Mouse (Mus musculus): Measurements from ENCODE around the gene Ifitm7. TPM values are rescaled to one million over a fixed set of nuclear protein-coding genes. Genes with fewer than 3 reads are reported as not detected.

Gene Ifitm7
- total RNA-seq (2021) = not detected

DNA sequence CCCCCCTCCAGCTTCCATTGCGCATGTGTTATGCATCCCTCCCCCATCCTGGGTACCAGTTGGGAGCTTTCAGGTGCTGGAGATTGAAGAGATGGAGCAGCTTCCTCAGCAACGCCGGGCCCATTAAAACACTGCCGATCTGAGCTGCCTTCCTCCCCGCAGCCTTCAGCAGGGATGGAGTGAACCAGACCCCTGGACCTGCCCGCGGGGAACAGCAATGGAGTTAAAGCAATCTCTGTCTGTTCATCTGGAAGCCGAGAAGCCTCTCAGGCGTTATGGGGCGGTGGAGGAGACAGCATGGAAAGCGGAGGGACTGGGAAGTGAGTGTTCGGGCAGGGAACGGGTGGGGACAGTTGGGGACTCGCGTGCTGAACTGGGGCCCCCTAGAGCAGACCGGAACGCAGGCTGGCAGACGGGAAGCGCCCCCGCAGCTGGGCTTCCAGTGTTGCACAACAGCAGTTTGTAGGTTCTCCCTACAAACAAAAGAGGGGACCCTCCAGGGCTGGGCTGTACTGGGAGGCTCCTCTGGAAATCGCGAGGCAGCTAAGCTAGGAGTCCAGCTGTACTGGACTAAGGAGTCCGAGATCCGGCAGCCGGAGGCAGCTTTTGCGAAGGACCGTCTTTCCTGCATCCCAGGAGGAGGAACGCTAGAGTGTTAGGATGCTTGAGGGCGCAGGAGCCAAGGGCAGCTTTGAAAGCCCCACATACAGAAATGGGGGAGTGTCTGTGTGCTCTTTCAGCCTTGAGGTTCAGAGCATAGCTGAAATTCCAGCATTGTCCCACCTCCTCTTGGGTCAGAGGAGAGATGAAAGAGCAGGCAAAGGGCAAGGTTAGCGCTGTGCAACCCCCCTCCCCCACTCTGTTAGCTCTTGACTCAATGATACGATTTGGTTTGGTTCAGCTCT lies at the start of gene Ifitm7, which contains the start of gene 2900011O08Rik:
TSS of gene Ifitm7 (minus strand) at position 315 of the 905 bp plus-strand sequence.
TSS of gene 2900011O08Rik (plus strand) at position 31 of the 905 bp plus-strand sequence.
- intact Hi-C loops (cut with DNase I) = no loop called here
- DNase-seq (ENCODE audit: low spot score) = no peak

DNA sequence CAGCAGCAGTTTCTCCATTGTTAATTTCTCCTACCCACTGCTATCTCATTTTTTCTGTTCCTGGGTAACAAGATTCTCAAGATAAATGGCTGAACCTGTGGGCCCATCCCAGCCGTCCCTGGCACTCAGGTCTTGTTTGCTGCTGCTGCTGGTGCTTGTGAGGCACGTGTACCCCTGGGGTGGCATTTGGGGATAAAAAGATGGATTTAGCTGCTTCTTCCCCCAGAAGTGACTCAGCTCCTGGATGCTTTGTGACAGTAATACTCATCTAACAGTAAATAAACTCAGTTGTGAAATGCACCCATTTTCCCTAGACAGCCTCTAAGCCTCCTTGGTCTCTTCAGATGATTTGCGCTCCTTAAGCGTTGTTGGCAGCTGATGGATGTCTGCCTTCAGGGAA lies 46.4 kb upstream of the Ifitm7 start:
- DNase-seq (ENCODE audit: low spot score) = no peak
- intact Hi-C loops (cut with DNase I) = no loop called here

DNA sequence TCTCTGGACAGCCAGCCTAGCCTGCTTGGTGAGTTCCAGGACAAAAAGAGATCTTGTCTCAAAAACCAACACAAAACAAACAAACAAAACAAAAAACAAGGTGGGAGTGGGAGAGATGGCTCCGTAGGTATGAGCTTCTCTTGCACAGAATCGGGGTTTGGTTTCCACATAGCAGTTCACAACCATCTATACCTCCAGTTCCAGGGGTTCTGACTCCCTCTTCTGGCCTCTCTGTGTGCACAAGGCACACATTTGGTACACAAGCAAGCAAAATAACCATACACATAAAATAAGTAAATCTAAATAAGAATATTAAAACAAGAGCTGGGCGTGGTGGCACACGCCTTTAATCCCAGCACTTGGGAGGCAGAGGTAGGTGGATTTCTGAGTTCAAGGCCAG lies 44.0 kb upstream of the Ifitm7 start:
- DNase-seq (ENCODE audit: low spot score) = no peak
- intact Hi-C loops (cut with DNase I) = no loop called here

DNA sequence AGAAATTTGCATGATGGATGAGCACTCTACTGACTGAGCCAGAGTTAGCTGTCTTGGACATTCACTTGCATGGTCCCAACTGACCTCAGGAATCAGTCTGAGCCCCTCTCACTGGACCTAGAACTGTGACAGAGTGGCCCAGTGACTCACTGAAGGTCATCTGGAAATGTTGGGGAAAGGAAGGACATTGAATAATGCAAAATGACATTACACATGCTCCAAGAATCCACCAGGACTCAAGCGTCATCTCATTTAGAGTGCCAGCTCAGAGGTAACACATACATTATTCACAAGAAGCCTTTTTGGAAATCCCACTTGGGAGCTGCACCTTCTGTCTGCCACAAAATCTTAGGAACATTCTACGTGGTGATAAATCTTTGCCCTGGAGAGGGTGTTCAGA lies 43.2 kb upstream of the Ifitm7 start:
- intact Hi-C loops (cut with DNase I) = no loop called here
- no peak for DNase-seq (ENCODE audit: low spot score)

DNA sequence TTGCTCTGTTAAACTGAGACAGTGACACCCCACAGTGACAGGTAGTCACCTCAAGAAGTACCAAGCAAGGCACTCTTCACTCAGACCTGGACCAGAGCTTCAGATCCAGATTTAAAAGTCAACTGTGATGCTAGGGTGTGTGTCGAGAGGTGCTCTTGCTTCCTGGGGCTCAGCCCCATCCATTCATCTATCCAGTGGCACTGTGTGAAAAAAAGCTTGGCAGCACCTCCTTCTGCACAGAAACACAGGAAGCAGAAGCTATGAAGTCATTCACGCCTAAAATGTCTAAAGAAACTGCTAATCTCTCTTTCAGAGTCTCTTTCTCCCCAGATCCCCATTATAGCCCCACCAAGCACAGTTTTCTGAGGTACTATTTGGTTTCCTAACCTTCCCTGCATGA lies 42.4 kb upstream of the Ifitm7 start:
- intact Hi-C loops (cut with DNase I) = no loop called here
- no peak for DNase-seq (ENCODE audit: low spot score)

DNA sequence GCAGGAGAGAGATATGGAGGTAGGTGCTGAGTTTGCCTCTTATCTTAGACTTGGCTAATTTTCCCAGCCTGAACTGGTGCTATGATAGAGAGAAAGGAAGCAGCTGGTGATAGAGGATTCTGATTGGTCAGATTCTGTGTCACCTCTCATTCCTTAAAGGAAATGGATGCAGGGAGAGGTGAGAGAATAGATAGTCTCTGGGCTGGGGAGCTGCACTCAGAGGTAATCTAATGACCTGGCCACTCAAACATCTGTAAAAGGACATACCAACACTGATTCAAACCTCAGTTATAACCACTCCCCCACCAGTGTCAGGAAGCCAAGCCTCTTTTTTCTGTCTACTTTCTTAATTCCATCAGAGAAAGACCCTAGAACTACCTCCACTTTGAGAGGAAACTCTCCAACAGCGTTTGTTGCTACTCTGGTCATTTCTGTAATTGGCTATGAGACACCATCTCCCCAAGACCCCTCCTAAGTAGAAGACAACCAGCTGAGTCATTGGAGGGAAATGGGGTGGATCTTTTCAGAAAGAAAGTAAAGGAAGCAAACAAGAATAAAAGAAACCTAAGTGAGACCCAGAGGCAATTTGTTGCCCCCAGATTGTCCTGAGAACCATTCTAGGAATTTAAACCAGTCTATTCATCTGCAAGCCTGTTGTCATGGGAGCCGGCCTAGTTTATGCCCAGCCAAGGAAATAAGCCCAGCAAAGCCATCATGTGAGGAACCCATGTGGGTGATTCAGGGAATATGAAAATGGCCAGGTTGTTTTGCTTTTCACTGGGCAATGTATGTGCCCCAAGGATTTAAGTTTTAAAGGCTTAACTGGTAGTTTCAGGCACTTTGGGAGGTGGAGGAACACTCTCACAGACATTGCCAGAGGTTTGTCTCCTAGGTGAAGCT lies 38.7 kb upstream of the Ifitm7 start:
- DNase-seq (ENCODE audit: low spot score) = no peak
- intact Hi-C loops (cut with DNase I) = no loop called here

DNA sequence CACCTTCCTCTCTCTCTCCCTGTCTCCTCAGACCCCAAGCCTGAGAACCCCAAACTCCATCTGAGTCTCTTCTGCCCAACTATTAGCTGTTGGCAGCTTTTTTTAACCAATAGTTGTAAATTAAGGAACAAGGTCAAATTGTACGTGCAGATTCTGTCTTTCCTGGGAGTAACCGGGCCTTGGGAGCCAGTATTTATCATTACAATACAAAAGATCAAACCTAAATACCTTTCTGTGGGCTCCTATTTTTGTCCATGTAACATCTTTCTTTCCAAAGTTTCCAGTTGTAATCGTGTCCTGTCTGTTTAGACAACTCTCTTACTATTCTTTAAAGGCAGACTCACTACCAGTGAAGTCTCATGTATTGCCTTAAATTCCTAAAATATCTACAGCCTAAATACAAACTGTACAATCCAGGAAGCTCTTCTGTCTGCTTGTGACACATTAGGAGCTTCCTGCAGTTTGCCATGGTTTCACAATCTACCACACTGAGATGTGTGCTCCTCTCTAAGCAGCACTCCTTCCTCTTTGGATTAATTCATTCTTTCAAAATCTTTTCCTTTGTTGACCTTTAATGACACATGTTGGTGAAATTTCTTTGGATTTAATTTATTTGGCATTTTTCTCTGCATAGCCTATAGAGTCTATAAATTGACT lies 34.6 kb upstream of the Ifitm7 start:
- intact Hi-C loops (cut with DNase I) = no loop called here
- DNase-seq (ENCODE audit: low spot score) = no peak

DNA sequence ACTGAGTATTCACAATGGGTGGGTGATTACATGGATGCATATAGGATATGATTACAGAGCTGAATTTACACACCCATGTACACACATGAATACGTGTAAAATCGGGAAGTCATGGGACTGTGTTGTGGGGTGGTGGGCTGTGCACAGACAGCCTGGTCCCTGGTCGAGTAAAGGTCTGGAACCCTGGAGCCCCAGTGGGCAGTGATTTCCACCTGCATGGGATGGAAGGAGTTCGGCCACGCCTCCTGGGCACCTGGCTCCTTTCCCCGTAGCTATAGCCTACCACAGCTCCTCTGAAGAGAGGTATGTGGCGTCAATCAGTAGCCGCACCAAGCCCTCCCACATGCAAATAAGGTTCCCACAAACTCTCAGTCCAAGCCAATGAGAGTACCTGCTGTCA lies 30.6 kb upstream of the Ifitm7 start:
- no peak for DNase-seq (ENCODE audit: low spot score)
- intact Hi-C loops (cut with DNase I) = no loop called here

DNA sequence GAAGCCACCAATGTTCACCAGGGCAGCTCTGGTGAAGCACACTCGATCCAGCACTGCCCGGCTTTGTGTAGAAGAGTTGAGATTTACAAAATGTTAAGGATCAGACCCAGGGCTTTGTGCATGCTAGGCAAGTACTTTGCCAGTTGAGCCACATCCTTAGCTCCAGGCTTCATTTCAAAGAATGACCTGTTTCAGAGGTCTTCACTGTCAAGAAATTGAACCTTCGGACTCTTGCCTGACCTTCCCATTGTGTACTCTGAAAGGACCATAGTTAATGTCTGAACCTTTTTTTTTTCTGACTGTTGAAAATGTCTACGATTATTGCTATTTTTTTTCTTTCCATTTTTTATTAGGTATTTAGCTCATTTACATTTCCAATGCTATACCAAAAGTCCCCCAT lies 23.3 kb upstream of the Ifitm7 start:
- DNase-seq (ENCODE audit: low spot score) = no peak
- intact Hi-C loops (cut with DNase I) = no loop called here

DNA sequence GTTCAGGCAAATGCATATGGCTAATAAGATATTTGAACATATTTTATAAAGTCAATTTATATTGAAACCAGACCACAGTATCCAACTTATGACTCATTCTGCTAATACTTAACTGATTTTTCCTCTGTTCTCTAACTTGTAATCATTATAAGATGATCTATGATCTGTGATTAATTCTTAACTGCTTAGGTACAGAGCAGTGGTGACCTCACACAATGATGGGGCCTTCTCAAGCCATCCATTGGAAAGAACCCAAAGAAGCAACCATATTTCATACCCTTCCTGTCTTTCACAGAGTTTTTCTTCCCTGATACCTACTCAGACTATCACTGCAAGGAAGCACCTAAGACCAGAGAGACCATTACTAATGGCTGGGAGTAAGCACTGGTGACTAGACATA lies 22.0 kb upstream of the Ifitm7 start:
- intact Hi-C loops (cut with DNase I) = no loop called here
- DNase-seq (ENCODE audit: low spot score) = no peak

DNA sequence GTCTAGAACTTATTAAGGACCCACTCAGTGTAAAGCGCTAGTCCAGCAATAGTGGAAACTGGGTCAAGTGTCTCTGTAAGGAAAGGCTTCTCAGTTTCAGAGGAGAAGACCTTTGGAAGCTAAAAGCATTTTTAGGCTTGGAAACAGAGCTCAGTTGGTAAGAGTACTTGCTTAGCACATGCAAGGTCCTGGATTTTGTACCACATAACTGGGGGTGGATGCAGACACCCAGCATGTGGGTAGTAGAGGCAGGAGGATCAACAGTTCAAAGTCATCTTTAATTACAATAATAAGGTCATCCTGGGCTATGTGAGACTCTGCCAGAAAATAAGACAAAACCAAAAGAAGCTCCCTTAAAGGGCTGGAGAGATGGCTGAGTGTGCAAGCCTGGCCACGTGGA lies 21.4 kb upstream of the Ifitm7 start:
- intact Hi-C loops (cut with DNase I) = no loop called here
- no peak for DNase-seq (ENCODE audit: low spot score)

DNA sequence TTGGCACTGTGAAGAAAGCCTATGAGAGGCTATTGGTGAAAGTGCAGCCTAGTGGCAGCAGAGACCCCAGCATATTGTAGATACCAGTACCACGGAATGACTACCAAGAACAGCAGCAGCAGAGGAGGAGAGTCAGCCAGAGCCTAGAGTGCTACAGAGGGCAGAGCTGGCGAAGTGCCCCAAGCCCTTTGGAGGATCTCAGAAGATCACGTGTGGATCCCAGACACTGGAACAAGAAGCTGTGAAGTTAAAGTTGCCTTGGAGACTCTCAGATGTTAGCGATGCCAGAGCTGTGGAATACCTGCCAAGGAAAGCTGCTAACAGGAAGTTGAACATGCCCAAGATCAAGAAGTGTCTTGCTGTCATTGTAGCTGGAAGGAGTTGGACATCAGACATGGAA lies 18.6 kb upstream of the Ifitm7 start:
- intact Hi-C loops (cut with DNase I) = no loop called here
- DNase-seq (ENCODE audit: low spot score) = no peak

DNA sequence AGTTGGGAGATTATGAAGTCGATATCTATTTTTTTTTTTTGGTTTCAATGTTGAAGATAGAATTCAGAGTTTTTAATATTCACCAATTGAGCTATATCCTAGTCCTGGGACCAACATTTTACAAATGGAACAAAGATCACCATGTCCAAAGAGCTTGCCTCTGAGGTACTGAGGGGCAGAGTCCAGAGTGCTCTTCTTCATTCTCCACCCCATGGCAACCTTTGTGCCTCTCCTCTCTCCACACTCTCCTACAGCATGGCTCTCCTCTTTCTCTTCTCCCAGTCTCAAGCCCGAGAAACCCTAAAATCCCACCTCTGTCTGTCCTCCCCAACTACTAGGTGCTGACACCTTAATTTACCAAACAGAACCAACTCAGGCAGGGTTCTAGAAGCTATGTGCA lies 18.0 kb upstream of the Ifitm7 start:
- intact Hi-C loops (cut with DNase I) = no loop called here
- no peak for DNase-seq (ENCODE audit: low spot score)

DNA sequence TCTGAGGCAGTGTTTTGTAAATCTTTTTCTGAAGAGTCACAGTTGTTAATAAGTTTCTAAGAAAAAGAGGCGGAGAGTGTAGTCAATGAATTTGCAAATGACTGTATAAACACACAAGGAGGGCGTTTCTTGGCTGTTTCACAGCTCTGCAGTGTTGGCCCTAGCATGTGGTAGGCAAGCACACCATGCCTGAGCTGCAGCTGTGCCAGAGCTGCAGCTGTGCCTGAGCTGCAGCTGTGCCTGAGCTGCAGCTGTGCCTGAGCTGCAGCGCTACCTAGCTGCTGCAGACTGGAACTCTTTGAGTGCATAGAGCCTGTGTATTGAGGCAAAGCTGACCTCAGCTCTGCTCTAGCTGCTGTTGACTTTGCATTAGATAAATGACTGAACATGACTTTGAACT lies 17.5 kb upstream of the Ifitm7 start:
- intact Hi-C loops (cut with DNase I) = no loop called here
- DNase-seq (ENCODE audit: low spot score) = no peak

DNA sequence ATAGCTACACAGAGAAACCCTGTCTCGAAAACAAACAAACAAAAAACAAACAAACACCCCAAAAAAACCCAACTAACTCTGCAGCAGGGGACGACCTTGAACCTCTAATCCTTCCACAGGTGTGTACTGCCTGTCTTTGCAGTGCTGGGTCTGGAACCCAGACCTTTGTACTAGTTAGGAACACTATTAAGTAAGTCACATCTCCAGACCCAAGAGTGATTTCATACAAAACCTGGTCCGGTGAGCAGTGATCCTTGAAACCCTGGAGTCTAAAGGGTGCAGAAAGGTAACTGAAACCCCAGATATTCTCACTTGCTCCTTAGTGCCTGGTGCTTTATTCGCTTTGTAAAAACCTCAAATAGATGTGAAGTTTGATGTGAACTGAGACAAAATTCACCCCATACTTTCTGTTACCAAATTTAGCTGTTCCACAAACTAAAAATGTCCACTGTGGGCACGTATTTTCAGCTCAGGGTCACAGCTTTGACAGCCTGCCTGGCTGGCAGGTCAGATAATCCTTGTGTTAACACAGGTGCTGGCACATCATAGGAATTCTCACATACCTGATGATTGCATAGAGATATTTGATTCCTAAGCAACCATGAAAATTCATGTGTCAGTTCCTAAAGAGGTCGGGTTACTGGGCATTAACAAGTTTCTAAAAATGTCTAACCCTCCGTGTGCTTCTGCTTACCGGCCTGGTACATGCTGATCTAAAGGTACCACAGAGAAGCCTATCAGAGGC lies 16.9 kb upstream of the Ifitm7 start:
- intact Hi-C loops (cut with DNase I) = no loop called here

DNA sequence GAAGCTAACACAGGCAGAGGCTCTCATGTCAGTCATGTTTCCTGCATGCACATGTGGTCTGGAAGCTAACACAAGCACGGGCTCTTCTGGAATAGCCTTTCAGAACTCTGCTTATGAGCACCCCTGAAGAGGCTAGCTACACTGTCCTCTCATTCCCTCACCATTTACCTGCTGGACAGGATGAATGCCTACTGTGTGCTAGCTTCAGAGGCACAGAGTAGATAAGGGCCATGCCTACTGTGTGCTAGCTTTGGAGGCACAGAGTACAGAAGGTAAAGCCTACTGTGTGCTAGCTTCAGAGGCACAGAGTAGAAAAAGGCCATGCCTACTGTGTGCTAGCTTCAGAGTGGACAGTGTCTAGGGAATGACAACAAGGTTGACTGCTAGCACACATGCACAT lies 7.8 kb upstream of the Ifitm7 start:
- intact Hi-C loops (cut with DNase I) = no loop called here
- DNase-seq (ENCODE audit: low spot score) = no peak

More for the DNA sequence above, 16.9 kb upstream of the Ifitm7 start:
- DNase-seq (ENCODE audit: low spot score) = no peak

DNA sequence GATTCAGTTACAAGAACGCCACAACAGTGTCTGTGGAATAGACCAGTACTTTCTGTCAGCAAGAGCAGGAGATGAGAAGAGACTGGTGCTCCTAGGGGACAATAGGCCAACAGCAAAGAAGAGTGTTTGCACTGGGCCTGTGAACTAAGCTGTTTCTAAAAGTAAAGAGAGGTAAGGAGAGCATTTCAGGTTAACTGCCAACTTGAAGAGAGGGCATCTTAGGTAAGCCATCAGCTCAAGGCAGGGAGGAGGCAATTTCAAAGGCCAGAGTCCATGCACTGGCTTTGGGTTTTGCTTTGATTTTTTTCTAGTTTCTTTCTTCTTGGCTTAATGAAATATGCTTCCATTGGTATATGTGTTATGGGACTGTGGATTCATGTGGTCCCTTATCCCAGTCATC lies 7.4 kb upstream of the Ifitm7 start:
- no peak for DNase-seq (ENCODE audit: low spot score)
- intact Hi-C loops (cut with DNase I) = no loop called here

DNA sequence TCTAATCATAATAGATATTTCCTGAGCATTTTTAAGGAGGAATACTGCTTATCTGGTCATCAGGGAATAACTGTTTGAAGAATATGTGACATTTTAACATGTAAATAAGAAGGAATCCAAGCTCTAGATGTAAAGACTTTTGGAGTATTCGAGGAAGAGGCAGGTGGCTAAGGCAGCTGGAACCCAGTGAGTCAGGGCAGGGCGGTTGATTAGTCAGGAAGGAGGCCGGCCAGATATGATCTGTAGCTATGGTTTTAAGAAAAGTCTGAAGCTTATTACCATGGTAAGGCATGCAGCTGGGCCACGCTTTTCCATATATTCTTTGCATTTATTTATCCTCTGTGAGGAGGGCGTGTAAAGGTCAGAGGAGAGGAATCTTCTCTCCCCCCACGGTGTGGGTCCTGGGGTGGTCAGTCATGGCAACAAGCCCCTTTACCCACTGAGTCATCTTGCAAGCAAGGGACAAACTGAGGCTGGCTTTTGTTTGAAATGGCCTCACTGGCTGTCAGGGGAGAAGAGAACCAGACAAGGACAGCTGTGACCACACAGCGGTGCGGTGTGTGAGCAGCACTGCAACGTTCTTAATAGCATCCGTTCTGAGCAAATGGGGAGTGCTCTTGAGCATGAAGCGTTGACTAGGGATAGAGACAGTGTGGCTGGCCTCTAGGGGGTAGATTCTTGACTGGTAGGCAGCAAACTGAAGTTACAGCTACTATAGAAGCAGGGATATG lies 6.0 kb upstream of the Ifitm7 start:
- intact Hi-C loops (cut with DNase I) = no loop called here
- DNase-seq (ENCODE audit: low spot score) = no peak

DNA sequence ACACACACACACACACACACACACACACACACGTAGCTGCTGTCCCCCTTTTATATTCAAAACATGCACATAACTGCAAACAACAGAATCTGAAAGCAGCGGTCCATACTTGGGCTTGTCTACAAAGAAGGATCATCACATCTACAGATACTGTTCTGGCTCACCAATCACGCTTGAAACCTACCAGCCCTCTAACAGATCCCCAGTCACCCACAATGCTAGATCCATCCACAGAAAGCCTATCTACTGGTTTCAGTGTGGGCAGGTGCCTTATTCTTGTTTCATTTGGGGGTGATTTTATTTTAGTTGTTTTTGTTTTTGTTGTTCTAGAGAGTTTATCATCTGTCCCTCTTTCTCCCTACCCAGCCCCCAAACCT lies 503 bp downstream of the Ifitm7 start:
- intact Hi-C loops (cut with DNase I) = no loop called here
- DNase-seq (ENCODE audit: low spot score) = no peak

Measured in heart, postnatal 25 days (tissue).